ENCODE assay signal across 11 mouse cellular contexts in genomic region chr2:90526971-90527370, GRCm38 (mm10). TPM values are rescaled to one million over a fixed set of nuclear protein-coding genes. Genes with fewer than 3 reads are reported as not detected.
DNase-seq lines count a peak whose midpoint lies in the region; ATAC-seq lines count a peak whose summit lies in the region.
"Had no signal": no experiment of that assay in that cellular context is flagged by ENCODE, and none has a peak within 500 bp of the region (broad histone marks: within the 10 kb centered on the region; RNA-seq: fewer than 3 reads in every experiment).

No protein-coding gene starts in this region.

- no peak for ATAC-seq in kidney, embryonic 14.5 days (ENCODE audit: low FRiP score, low TSS enrichment)
- ATAC-seq in embryonic facial prominence, embryonic 12.5 days (ENCODE audit: insufficient number of reproducible peaks, insufficient read depth, low FRiP score, low TSS enrichment) = no peak
- peak; percentile 69 for ATAC-seq in midbrain, embryonic 15.5 days (replicated peaks)
- ATAC-seq in monocyte, adult 5-6 weeks (replicated peaks; ENCODE audit: insufficient number of reproducible peaks, low FRiP score, low TSS enrichment, poor library complexity, severe bottlenecking) = no peak
- no peak for ATAC-seq in liver, embryonic 11.5 days (replicated peaks; ENCODE audit: low FRiP score)

- whole genome bisulfite sequencing in kidney, embryonic 14.5 days = 51% methylated on average over 6 of the region's 6 CpGs
- WGBS in embryonic facial prominence, embryonic 12.5 days = 35% methylated on average over 6 of the region's 6 CpGs
- WGBS in hindbrain, embryonic 10.5 days = 31% methylated on average over 6 of the region's 6 CpGs
- WGBS in midbrain, embryonic 15.5 days = 17% methylated on average over 6 of the region's 6 CpGs
- 81% methylated on average over 6 of the region's 6 CpGs for WGBS in liver, embryonic 11.5 days

- H3K27ac ChIP-seq in kidney, embryonic 14.5 days (ENCODE audit: low read depth, low read length) = peak overlapping the region; percentile 17; the same call in 1 of the 2 replicates
- peak overlapping the region; percentile 74 for H3K27ac ChIP-seq in embryonic facial prominence, embryonic 12.5 days
- peak overlapping the region; percentile 62 for H3K27ac ChIP-seq in hindbrain, embryonic 10.5 days
- peak overlapping the region; percentile 70 for H3K27ac ChIP-seq in midbrain, embryonic 15.5 days
- no peak overlapping the region for H3K27ac ChIP-seq in liver, embryonic 11.5 days (ENCODE audit: low read depth, low read length)

- peaks cover 16% of the 10 kb centered on the region for H3K4me1 ChIP-seq in kidney, embryonic 14.5 days (ENCODE audit: control insufficient read depth, insufficient read depth, low read length)
- H3K4me1 ChIP-seq in embryonic facial prominence, embryonic 12.5 days = peaks cover 16% of the 10 kb centered on the region; the same call in 1 of the 2 replicates
- peaks cover 21% of the 10 kb centered on the region for H3K4me1 ChIP-seq in hindbrain, embryonic 10.5 days (replicated peaks)
- peaks cover 20% of the 10 kb centered on the region for H3K4me1 ChIP-seq in midbrain, embryonic 15.5 days
- H3K4me1 ChIP-seq in liver, embryonic 11.5 days (replicated peaks; ENCODE audit: control insufficient read depth, insufficient read depth, low read length) = peaks cover 37% of the 10 kb centered on the region

- H3K4me3 ChIP-seq in kidney, embryonic 14.5 days (ENCODE audit: low read length) = no peak overlapping the region
- no peak overlapping the region for H3K4me3 ChIP-seq in embryonic facial prominence, embryonic 12.5 days
- no peak overlapping the region for H3K4me3 ChIP-seq in hindbrain, embryonic 10.5 days
- no peak overlapping the region for H3K4me3 ChIP-seq in midbrain, embryonic 15.5 days
- H3K4me3 ChIP-seq in liver, embryonic 11.5 days (ENCODE audit: low read depth, low read length) = no peak overlapping the region

- no peak overlapping the region for H3K4me2 ChIP-seq in kidney, embryonic 14.5 days (replicated peaks; ENCODE audit: low read depth, low read length)
- 0 out of 2 replicates have a peak overlapping the region, but pooled peaks have one; percentile 3 for H3K4me2 ChIP-seq in embryonic facial prominence, embryonic 12.5 days (replicated peaks)
- H3K4me2 ChIP-seq in midbrain, embryonic 15.5 days = no peak overlapping the region
- no peak overlapping the region for H3K4me2 ChIP-seq in liver, embryonic 11.5 days

- H3K36me3 ChIP-seq in kidney, embryonic 14.5 days (ENCODE audit: control insufficient read depth, insufficient read depth, low read length) = no peaks in the 10 kb centered on the region
- H3K36me3 ChIP-seq in embryonic facial prominence, embryonic 12.5 days = no peaks in the 10 kb centered on the region
- no peaks in the 10 kb centered on the region for H3K36me3 ChIP-seq in hindbrain, embryonic 10.5 days
- H3K36me3 ChIP-seq in midbrain, embryonic 15.5 days (replicated peaks) = no peaks in the 10 kb centered on the region
- H3K36me3 ChIP-seq in liver, embryonic 11.5 days (ENCODE audit: control insufficient read depth, insufficient read depth, low read length) = no peaks in the 10 kb centered on the region

- no peaks in the 10 kb centered on the region for H3K27me3 ChIP-seq in kidney, embryonic 14.5 days (ENCODE audit: control insufficient read depth, insufficient read depth, low read length)
- H3K27me3 ChIP-seq in embryonic facial prominence, embryonic 12.5 days = no peaks in the 10 kb centered on the region
- H3K27me3 ChIP-seq in hindbrain, embryonic 10.5 days (ENCODE audit: insufficient read depth, poor library complexity, severe bottlenecking) = no peaks in the 10 kb centered on the region
- no peaks in the 10 kb centered on the region for H3K27me3 ChIP-seq in midbrain, embryonic 15.5 days (replicated peaks)
- no peaks in the 10 kb centered on the region for H3K27me3 ChIP-seq in liver, embryonic 11.5 days (replicated peaks; ENCODE audit: control insufficient read depth, insufficient read depth, low read length)
- H3K27me3 ChIP-seq: CH12.LX had no signal

- no peak for DNase-seq in kidney, adult 8-10 months
- DNase-seq in hindbrain, embryonic 10.5 days (ENCODE audit: low spot score) = no peak
- DNase-seq in gastrocnemius, postnatal 10 days = no peak
- DNase-seq in liver, embryonic 11.5 days (ENCODE audit: low spot score) = no peak
- DNase-seq: cerebellum, adult 11 months; heart, postnatal 14 days had no signal

- H3K9me3 ChIP-seq in kidney, embryonic 14.5 days (ENCODE audit: control insufficient read depth, low read length) = no peaks in the 10 kb centered on the region
- no peaks in the 10 kb centered on the region for H3K9me3 ChIP-seq in embryonic facial prominence, embryonic 12.5 days
- H3K9me3 ChIP-seq in hindbrain, embryonic 10.5 days = no peaks in the 10 kb centered on the region
- no peaks in the 10 kb centered on the region for H3K9me3 ChIP-seq in midbrain, embryonic 15.5 days
- H3K9me3 ChIP-seq in liver, embryonic 11.5 days (ENCODE audit: control insufficient read depth, low read length) = no peaks in the 10 kb centered on the region

- no peak overlapping the region for H3K9ac ChIP-seq in kidney, embryonic 14.5 days (ENCODE audit: low read depth, low read length)
- no peak overlapping the region for H3K9ac ChIP-seq in embryonic facial prominence, embryonic 12.5 days
- H3K9ac ChIP-seq in midbrain, embryonic 15.5 days = no peak overlapping the region
- no peak overlapping the region for H3K9ac ChIP-seq in liver, embryonic 11.5 days (ENCODE audit: low read depth, low read length)

RNA-seq across cellular contexts. Expression of gene Ptprj, which starts 53.5 kb away (rescaled TPM):
- 7.6 and 10.8 TPM in 2 replicates for polyA plus RNA-seq in kidney, embryonic 14.5 days (2014; fragmentation: Nextera tagmentation; extraction: Ambion mirVana)
- 2.6 and 3.7 TPM in 2 replicates for polyA plus RNA-seq in embryonic facial prominence, embryonic 12.5 days (2016; fragmentation: Nextera tagmentation; extraction: Ambion mirVana)
- 1.5 and 1.6 TPM in 2 replicates for polyA plus RNA-seq in hindbrain, embryonic 10.5 days (2016; fragmentation: Nextera tagmentation; extraction: Ambion mirVana)
- polyA plus RNA-seq in midbrain, embryonic 15.5 days (2015; fragmentation: Nextera tagmentation; extraction: Ambion mirVana) = 5.9 and 6.1 TPM in 2 replicates
- total RNA-seq in monocyte, adult 5-6 weeks (2017) = 224 to 262 TPM (median 261 TPM) in 3 replicates
- total RNA-seq in gastrocnemius, postnatal 10 days (2021) = 1 to 10 TPM; 7.5 to 9.5 TPM
- 5.1 TPM in 2 replicates for polyA plus RNA-seq in liver, embryonic 11.5 days (2014; fragmentation: Nextera tagmentation; extraction: Ambion mirVana)
